Mouse (Mus musculus): ENCODE data around the gene Rab3c.

- TF ChIP-seq POLR2A (IDR thresholded peaks at IDR 0.05; ENCODE audit: low read depth, low read length) (no peak), CTCF (IDR thresholded peaks at IDR 0.05; ENCODE audit: borderline replicate concordance, insufficient read depth, low read length) (peak; percentile 87)
These were observed 262.3 kb downstream of the Rab3c start for GRCm38 (mm10) chr13:110018431-110018901.
